Mouse (Mus musculus) spleen, adult 18-20 months (tissue): ENCODE results near the gene Jarid2.

Experiments
- DNase-seq, 2 experiments: peaks; one replicate each; pipeline ENCODE4 v3.0.0; 2022; ENCODE audit warnings: mixed read lengths in 2 of 2

Gene Jarid2

DNA sequence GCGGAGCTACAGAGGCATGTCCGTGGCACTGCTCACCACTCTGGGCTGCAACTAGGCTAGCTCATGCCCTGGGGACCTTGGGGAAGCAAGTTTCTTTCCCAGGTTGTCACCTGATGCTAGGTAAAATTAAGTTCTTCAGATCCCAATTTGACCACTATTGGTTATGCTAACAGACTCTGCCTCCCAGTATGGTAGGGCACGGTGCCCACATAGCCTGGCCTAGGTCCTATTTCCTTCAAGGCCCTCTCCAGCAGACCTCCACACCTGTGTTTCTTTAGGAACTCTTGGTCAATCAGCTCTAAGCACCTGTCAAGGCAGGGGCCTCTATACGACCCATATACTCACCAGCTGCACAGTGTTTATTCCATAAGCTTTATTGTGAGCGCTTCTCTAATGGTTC is 192.4 kb downstream of the Jarid2 start:
- DNase-seq = no peak

DNA sequence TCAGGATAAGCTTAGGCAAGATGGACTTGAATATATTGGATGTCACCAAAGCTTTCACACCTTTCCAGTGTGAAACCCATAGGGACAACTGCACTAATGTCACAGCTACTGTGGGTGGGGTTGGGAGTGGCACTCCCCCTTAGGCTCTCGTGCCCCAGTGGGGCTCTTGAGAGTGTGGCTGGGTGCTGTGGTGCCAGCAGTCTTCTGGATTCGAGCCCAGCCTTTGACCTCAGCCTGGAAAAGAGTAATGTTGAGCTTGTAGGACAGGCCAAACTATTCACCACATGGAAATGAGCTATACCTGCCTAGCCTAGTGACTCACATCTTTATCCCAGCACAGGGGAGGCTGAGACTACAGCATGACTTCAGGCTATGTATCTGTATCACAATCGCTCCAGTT is 194.8 kb downstream of the Jarid2 start:
- DNase-seq = no peak

DNA sequence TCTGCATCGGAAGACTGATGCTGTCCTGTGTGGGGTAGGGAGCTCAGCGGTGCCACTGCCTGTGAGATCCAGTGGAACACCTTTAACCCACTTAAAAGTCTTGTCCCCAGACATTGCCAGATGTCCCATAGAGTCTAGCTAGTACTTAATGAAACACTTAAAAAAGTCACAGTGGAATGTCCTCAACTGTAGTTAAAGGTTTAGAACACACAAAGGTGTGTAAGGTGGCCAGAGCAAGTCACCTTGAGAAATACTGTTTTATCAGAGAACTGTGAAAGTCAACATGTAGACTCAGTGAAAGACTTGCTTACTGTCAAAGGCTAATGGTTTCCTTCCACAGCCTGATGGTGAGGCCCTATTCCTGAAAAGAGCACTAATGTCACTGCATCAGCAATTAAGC is 195.9 kb downstream of the Jarid2 start:
- no peak for DNase-seq

DNA sequence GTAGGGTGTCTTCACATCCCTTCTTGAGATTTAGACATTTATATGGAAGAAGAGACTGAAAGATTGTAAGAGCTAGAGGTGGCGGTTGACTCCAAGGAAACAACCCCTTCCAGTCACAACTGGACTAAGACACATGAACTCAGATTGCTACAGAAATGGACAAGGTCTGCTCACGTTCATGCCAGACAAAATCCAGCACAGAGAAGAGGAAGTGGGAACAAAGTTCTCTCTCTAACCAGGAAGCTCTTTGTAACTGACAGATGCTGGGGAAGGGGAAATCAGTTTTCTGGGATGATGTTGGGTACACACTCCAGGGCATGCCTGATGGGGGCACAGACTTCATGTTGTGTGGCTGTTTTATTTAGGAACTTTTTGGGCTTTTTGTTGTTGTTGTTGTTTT is 197.0 kb downstream of the Jarid2 start:
- no peak for DNase-seq

DNA sequence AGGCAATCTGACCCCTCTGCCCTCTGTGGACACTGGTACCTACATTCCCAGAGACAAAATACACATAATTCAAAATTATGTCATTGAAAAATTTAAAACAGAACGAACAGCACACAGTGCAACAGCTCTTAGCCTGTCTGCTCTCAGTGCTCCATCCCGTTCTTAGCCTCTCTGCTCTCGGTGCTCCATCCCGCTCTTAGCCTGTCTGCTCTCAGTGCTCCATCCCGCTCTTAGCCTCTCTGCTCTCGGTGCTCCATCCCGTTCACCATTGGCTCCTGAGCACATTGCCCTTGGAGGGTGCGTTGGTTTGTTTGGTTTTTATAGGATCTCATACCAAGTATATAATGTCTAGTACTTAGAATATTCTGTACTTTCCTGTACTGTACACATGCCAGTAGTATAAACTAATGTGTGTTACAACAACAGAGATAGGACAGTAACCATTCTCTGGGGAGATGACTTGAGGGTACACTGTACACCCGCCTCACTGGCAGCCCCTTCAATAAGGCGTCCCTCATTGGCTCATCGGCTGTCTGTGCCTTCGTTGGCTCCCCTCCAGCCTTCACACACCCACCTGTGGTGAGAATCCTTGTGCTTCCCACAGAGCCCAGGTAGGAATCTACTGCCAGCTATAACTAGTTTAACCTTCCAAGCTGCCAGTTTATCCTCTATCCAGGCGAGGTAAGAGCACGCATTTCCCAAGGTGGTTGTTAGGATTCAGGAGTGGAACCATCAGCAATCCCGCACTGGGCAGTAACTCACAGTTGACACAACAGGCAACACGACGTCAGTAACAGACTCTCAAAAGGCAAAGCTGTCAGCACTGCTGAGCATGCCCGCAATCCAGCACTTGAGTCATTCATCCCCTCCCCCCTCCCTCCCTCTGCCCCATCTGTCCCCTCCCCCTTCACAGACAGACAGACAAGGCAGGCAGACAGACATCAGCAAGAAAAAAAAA is 203.3 kb downstream of the Jarid2 start:
- no peak for DNase-seq

DNA sequence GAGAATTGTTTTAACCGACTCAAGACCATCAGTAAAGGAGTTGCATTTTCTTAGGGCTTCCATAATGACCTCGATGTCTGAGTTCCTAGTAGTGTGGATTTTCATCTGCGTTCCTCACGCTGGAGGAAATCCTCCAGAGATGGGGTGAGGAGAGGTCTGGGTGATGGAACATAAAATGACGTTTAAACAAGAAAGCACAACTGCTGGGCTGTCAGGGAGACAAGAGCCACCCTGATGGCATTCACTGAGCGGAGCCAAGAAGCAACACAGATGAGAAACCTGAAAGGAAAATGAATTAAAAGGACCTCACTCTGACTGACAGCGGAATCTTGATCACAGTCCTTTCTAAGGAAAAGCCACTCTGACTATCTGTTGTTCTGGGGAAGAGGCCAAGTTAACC is 204.3 kb downstream of the Jarid2 start:
- DNase-seq = no peak

DNA sequence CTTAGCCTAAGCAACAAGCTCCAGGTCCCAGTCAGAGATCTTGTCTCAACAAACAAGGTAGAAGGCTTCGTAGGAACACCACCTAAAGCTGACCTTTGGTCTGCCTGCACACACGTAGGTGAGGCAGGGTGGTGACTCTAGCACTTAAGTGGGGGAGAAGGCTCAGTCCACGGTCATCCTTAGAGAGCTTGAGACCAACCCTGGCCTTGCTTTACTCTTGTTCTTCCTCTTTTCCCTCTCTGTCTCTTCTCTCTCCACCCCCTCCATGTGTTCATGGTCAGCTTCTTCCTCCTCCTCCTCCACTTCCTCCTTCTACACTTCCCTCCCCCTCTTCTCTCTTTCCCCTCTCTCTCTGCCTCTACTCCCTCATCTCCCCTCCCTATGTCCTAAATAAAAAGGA is 208.4 kb downstream of the Jarid2 start:
- DNase-seq = no peak

DNA sequence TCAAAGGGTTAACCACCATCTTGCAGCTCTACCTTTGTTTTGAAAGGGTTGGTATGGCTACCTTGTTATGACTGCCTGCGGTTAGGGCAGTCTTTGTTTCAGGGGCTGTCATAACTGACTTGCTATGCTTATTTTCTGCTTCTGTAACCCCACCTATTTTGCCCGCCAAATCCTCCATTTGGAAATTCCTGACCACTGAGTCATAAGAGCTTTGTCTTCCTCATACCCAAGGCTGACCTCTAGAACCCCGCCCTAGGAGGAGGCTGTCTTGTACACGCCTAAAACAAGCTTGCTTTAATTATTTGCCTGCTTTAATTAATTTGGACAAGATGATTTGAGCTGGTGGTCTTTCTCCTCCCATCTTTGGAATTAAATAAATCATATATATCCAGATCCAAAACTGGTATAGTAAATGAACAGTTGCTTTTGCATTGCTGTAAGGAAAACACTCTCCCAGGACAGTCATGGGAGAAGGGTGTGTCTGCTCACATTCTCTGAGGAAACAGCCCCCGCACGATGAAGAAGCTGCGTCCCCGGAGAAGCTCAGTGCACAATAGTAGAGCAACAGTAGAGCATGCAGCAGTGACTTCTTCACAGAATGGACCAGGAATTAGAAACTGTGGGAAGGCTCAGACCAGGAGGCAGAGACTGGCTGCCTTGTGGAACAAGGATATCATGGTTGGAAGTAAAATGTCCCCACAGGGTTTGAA is 210.2 kb downstream of the Jarid2 start:
- no peak for DNase-seq

DNA sequence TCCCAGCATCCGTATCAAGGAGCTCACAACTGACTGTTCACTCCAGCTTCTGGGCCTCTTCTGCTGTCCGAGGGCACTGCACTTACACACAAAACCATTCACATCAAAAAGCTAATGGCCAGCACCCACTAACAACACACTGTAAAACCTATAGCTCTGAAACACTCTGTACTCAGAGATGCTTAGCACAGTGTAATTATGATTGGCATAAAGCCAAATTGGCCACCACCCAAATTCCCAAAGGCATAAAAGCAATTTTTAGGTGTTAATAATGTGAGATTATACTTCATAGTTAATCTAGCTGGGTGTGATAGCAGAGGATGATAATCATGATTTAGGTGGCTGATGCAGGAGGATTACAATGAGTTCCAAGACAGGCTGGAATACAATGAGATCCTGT is 214.3 kb downstream of the Jarid2 start:
- DNase-seq = no peak

DNA sequence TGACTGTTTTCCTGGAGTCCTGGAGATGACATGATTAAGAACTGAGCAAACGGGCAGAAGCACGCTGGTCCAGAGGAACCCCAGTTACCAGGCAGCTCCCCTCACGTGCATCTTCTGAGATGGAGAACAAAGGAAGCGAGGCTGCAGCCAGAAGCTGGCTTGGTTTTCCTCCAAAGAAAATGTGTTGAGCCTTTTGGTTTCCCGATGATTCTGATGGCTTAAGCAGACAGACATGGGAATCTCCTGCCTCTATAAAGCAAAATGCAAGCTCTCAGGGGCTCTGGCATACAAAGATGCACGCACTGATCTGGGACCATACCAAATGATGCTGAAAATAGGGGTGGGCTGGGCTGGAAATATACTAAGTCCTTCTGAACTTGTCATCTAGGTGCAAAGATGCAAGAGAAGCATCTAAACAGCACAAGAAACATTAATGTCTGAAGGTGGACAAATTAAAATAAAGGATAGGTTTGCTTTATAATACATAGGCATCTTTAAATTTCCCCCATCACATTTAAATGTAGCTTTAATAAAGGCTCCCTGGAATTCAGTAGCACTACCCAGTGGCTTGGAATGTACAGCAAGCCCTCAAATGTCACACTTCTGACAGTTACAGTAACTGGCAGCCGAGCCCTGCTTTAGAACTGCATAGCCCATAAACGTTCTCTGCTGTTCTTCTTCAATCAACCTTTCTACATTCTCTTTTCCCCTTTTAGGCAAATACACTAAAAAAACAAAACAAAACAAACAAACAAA is 217.8 kb downstream of the Jarid2 start:
- no peak for DNase-seq

DNA sequence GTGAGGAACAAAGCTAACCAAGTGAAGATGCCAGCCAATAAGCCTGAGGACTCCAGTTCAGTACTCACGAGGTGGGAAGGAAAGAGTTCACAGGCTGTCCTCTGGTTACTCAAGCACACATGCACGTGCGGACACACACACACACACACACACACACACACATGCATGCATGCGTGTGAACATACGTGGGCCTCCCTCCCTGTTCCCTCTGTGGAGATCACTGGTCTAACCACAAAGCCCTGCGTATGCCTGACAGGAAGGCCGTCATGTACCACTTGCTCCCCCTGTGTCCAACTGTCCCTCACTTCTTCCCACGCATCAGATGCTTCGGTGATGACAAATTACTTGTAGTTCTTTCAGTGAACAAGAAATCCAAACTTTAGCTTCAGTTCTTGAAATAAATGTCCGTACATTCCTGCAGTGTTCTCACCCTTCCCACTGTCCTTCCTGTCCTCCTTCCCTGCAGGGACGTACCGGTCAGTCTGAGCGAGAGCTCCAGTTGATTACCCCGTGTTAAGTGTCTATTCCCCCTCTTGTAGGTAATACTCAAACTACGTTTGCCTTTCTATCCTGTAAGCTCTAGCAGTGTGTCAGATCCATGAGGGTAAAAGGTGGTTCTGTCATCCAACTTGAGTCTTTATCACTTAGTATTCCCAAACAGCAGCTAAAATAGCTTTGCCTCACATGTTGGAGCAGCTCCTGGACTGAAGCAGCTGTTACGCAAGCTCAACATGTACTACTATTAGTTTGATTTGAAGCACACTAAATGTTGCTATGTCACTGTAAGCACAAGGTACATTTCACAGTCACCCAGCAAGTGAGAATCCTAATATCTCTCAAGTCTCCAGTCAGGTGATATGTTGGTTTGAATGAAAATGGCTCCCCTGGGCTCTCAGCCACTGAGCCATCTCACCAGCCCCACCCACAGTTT is 219.3 kb downstream of the Jarid2 start:
- no peak for DNase-seq

DNA sequence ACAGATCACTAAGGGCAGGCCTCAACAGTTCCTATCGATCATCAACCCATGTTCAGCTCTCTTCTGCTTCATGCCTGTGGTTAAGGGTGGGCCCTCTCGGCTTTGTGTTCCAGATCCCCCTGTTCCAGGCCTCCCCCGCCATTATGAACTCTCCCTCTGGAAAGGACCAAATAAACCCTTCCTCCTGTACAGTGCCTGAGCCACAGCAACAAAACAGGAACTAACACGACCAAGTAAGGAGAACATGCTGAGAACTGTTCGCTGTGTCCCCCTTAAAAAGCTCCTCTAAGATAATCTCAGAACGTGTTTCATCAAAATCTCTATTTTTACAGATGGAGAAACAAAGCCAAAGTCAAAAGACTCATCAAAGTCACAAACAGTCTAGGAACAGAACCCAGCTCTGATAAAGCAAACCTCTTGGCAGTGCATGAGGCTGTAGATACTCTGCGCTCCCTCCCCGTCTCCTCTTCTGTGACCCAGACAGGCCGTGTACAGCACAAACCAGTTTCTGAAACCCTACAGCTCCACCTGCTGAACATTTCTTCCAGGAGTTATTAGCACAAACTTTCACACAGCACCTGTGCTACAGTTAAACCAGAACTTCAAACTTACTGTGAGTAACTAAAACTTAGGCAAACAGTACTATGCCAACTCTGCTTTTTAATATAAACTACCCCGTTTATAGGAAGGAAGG is 223.3 kb downstream of the Jarid2 start:
- no peak for DNase-seq

DNA sequence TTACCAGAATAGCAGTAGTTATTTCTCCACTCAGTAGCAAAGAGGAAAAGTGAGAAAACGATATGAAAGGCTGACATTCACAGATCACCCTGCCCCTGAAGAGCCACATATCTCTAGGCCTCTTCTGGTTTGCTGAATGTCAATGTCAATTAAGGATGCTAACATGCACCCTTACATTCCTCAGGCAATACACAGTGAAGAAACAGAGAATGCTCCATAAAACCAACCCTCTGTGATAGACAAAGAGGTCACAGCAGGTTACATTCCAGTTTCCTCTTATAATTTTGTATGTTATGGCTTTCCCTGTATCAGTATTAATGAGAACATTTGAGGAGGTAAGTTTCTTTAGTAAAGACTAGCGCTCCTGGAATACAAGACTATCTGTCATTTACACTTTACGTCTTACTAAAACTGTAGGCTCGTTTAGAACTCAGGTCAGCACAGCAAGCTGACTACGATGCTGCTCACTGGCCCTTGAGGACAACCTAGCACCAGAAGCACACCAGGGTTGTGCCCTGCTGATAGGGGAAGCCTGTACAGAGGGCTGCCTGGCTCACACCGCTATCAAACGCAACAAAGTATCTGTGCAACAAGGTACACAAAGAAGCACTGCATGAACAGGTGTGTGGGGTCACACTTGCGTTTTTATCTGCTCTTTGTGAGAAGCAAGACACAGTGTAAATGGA is 224.4 kb downstream of the Jarid2 start:
- no peak for DNase-seq

DNA sequence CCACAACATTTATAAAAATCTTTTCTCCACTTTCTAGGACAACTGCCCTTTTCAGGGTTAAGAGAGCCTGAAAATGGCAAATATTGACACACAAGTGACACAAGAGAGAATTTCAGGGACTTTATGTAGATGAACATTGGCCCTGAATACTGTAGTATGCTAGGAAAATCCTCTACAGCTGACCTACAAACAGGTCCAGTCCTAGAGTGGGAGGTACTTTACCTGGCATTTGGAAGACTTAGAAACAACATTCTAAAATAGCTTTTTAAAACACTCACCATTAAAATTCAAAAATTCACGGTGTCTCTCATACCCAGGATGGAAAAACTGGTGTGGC is 224.9 kb downstream of the Jarid2 start:
- no peak for DNase-seq

DNA sequence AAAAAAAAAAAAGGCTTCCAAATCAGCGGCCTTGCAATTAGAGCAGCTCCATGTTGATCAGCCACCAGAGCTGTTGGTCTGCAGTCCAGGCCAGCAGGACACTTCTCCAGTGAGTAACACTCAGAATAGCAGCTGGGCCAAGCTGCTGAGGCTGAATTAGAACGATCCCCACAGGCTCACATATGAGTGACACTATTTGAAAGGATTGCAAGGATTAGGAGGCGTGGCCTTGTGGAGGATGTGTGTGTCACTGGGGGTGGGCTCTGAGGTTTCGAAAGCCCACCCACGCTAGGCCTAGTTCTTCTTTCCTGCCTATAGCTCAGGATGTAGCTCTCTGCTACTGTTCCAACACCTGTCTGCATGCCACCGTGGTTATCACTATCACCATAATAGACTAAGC is 226.5 kb downstream of the Jarid2 start:
- DNase-seq = no peak

DNA sequence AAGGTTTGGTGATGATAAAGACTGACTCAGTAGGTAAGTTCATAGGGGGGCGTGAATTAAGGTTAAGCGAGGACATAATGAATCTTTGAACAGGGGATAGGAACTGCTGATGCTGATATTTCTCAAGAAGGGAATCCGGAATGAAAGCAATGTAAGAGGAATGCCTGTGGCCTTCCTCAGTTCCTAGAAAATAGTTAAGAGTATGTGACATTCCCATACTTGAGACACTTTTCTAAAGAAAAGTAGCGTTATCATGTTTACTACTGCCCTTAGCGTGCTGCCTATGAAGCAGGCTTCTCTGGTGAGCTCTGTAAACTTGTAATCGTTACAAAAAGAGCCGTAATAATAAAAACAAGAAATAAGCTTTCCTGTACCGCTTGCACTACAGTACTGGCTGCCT is 227.8 kb downstream of the Jarid2 start:
- no peak for DNase-seq

DNA sequence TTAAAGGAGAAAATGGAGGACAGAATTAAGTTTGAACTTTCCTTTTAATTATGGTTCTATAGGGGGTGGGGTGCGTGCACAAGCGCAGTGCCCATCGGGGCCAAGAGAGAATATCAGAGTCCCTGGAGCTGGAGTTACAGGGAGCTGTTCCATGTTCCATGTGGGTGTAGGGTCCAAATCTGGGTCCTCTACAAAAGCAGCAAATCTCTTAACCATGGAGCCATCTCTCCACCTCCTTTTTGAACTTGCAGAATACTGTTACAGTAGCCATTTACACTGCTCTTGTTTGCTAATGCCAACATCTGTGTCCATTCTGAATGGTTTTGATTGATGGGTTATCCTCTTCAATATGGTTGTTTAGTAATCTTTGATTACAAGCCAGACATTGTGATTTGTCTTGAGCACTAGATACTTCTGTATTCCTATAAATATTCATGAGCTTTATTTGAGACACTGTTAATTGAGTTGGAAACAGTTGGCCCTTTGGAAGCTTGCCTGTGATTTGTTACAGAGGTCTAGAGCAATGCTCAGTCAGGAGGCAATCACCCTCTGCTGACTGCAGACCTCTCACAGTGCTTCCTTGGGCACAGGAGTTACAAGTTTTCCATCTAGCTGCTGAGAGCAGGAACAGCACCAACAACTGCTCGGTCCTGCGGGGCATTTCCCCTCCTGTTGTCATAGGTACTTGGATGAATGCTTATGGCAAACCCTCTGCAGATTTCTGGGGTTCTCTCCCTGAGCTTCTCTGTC is 231.4 kb downstream of the Jarid2 start:
- DNase-seq = no peak
